Mouse (Mus musculus) cerebellum, adult 2 months (tissue): ENCODE results near the gene Scaf4. TPM values are rescaled to one million over a fixed set of nuclear protein-coding genes. Genes with fewer than 3 reads are reported as not detected.

ENCODE experiments used
- DNase-seq, 2 experiments: peaks; one replicate each; pipeline ENCODE4 v3.0.0; 2021
- H3K27ac ChIP-seq: fragments of 200-500 bp; 2 replicates; pipeline ENCODE4 v1.5.1; 2012; ENCODE audit warnings: low read length, control low read depth, inconsistent platforms; ENCODE audit not compliant: insufficient read depth
- H3K27me3 ChIP-seq: fragments of 200-500 bp; 2 replicates; pipeline ENCODE4 v1.6.1; 2012; ENCODE audit warnings: inconsistent platforms, mild to moderate bottlenecking, low read length, moderate library complexity; ENCODE audit not compliant: control insufficient read depth, insufficient read depth
- H3K4me1 ChIP-seq: fragments of 200-500 bp; 2 replicates; pipeline ENCODE4 v1.6.1; 2011; ENCODE audit warnings: low read length; ENCODE audit not compliant: control insufficient read depth, insufficient read depth
- H3K4me3 ChIP-seq: fragments of 200-500 bp; replicated peaks from 2 replicates; pipeline ENCODE3; 2011; ENCODE audit warnings: mild to moderate bottlenecking, low read depth, low read length, control low read depth; ENCODE audit not compliant: insufficient read depth
- CTCF ChIP-seq: fragments of 200-500 bp; IDR thresholded peaks from 2 replicates; pipeline ENCODE4 v1.5.1; 2011; ENCODE audit warnings: low read depth, mild to moderate bottlenecking, control low read depth, low read length, moderate library complexity, borderline replicate concordance; ENCODE audit not compliant: insufficient read depth
- POLR2A ChIP-seq: fragments of 200-500 bp; IDR thresholded peaks from 2 replicates; pipeline ENCODE4 v1.6.1; 2011; ENCODE audit warnings: low read length, control low read depth, borderline replicate concordance; ENCODE audit not compliant: insufficient read depth
- WGBS: fragments of 180-500 bp; shearing (Covaris S2); methylation state at CpG from one replicate; pipeline ENCODE4 v1.1.7; 2018; 5-methylcytosine and 5-hydroxymethylcytosine counted together
- polyA plus RNA-seq: library from polyadenylated mRNA; depleted of rRNA; stranded (reverse); fragments of >200 nt; gene quantifications from 2 replicates; pipeline ENCODE4 v1.2.3, GENCODE M21; 2012

The Scaf4 gene
- polyA plus RNA-seq, 1 experiment: 48.4 TPM

DNA sequence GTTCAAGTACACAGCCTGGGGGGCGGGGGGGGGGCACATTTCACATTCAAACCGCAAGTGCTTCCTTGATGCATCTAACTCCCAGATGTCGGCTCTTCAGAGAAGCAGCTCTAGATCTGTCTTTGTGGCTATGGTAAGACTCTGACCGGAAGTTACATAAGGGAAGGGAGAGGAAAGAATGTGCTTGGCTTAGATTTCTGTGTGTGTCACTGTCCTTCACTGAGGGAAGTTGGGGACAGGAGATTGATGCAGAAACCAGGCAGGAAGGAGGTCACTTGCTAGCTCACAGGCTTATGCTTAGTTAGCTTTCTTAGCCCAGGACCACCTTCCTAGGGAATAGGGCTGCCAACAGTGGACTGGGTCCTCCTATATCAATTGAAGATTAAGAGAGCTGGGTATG lies 31.6 kb upstream of the Scaf4 start:
- DNase-seq: no peak
- H3K27me3 ChIP-seq: no peaks in the 10 kb centered on the region
- no peak overlapping the region for H3K27ac ChIP-seq
- TF ChIP-seq POLR2A: no peak
- TF ChIP-seq CTCF: no peak
- WGBS: 86% methylated on average over 4 of the region's 4 CpGs
- no peaks in the 10 kb centered on the region for H3K4me1 ChIP-seq
- H3K4me3 ChIP-seq: no peak overlapping the region

DNA sequence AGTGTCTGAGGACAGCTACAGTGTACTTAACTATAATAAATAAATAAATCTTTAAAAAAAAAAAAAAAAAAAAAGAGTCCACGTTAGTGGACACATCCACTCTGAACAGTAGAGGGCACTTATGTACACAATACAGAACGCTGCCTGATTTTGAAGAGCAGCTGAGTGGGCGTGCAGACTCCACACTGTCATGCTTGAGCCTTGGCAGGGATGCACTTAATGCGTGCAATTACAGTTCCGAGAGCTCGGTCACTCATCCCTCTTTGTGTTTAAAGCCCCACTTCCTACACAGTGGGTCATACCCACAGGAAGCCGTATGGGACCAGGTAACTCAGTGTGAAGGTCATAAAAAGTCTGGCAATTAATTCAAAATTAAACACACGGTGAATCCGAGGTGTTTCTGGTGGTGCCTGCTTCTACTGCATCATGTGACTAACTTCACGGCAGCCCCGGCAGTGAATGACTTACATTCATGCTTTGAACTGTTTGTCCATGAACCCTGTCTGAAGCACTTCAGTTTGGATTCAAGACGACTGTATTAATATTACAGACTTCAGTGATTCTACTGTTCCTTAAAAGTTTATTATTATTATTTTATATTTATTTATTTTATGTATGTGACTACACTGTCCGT lies 28.3 kb upstream of the Scaf4 start:
- H3K27ac ChIP-seq: no peak overlapping the region
- no peak overlapping the region for H3K4me3 ChIP-seq
- no peaks in the 10 kb centered on the region for H3K4me1 ChIP-seq
- H3K27me3 ChIP-seq: no peaks in the 10 kb centered on the region
- TF ChIP-seq POLR2A (no peak), CTCF (peak; percentile 29; the same call in 1 of the 2 replicates)
- peak in 1 of 2 experiments; percentile 20 for DNase-seq
- 35% methylated on average over 13 of the region's 13 CpGs for WGBS

DNA sequence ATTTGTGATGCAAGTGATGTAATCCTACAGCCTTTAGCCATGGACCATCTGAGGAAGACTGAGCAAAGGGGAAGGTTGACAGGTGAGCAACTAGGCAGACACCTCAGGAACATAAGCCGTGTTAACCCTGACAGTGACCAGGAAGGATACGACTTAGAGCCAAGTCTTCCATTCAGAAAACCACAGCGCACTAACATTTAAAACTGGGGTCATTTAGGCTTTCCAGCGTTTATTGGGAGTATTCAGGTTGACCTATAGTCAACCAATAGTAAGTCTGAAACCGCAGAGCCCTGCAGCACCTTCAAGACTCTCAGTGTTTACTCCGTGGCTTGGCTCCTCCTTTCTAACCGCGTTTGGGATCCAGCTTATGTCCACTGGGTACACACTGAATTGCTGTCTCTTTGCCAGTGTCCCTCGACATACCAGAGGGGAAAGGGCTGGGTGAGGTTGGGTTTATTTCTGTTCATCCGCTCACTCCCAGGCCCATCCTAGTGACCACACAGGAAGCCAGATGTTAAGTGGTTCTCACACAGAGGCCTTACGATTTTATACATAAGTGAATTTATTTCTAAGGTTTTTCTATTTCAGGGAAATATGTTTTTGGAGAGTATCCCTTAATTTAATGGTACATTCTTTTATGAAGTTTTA lies 26.3 kb upstream of the Scaf4 start:
- Histone ChIP-seq H3K4me1 (no peaks in the 10 kb centered on the region), H3K27ac (no peak overlapping the region), H3K4me3 (no peak overlapping the region), H3K27me3 (no peaks in the 10 kb centered on the region)
- DNase-seq: no peak
- TF ChIP-seq CTCF: no peak
- TF ChIP-seq POLR2A: no peak
- WGBS: 78% methylated on average over 11 of the region's 11 CpGs

DNA sequence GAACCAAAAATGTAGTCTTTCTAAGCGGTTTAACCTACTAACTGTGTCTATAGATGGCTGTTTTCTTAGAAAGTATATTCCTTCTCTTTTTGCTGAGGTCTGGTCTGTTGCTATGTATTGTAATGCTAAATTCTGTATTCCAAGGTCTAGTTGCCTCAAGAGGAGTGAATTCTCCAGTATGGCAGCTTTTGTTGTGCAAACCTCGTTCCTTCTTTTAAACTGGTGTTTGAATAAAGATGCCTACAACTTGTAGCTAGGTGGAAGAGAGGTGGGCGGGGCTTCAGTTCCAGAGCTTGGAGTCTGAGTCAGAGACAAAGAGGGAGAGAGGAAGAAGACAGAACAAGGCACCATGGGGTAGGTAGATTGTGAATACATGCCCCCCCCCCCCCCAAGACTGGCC lies 25.5 kb upstream of the Scaf4 start:
- TF ChIP-seq POLR2A: no peak
- no peak for TF ChIP-seq CTCF
- no peaks in the 10 kb centered on the region for H3K27me3 ChIP-seq
- no peak for DNase-seq
- H3K4me3 ChIP-seq: no peak overlapping the region
- 53% methylated on average over 3 of the region's 3 CpGs for WGBS
- no peaks in the 10 kb centered on the region for H3K4me1 ChIP-seq
- no peak overlapping the region for H3K27ac ChIP-seq

DNA sequence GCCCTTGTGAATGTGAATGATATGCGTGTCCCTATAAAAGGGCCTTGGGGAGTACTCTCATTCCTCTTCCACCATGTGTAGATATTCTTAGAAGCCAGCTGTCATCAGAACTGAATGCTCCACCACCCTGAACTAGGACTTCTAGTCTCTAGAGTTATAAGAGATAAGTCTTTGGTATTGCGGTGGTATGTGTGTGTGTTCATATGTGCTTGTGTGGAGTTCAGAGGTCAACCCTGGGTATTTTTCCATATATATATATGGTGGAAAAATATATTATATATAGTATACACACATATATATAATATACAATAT lies 19.6 kb upstream of the Scaf4 start:
- no peak overlapping the region for H3K4me3 ChIP-seq
- TF ChIP-seq POLR2A (no peak), CTCF (no peak)
- H3K27me3 ChIP-seq: no peaks in the 10 kb centered on the region
- no peaks in the 10 kb centered on the region for H3K4me1 ChIP-seq
- no peak for DNase-seq
- 83% methylated on average over 2 of the region's 2 CpGs for WGBS
- no peak overlapping the region for H3K27ac ChIP-seq

DNA sequence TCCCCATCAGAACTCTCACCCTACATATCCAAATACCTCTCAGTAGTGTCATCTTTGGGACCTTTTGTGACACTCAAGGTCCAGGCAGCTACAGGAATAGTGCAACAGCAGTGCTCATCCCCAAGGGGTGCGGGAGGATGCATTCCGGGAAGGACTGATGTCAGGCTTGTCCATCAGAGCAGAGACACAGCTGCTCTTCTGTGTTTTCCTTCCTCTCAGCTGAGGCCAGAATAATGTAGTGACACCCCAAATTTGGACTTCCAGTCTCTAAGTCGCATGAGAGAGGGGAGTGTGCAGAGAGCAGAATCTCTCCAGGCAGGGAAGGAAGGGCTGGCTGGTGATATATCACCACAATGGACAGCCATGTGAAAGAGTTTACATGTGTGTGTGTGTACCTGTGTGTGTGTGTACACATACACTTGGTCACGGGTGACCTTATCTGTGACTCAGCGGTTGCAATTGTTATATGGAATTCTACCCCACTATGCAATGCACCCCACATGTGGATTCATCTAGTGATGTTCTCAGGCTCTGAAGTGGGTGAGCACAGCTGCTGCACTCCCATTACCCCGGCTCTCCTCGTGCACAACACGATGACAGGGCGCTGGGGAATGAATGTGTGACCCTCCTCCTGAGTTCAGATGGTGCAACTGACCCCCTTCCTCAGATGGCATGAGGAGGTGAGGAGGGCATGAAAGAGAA lies 19.1 kb upstream of the Scaf4 start:
- Histone ChIP-seq H3K27me3 (no peaks in the 10 kb centered on the region), H3K4me1 (no peaks in the 10 kb centered on the region), H3K27ac (no peak overlapping the region), H3K4me3 (no peak overlapping the region)
- TF ChIP-seq POLR2A (no peak), CTCF (no peak)
- 78% methylated on average over 9 of the region's 9 CpGs for WGBS
- DNase-seq: no peak

DNA sequence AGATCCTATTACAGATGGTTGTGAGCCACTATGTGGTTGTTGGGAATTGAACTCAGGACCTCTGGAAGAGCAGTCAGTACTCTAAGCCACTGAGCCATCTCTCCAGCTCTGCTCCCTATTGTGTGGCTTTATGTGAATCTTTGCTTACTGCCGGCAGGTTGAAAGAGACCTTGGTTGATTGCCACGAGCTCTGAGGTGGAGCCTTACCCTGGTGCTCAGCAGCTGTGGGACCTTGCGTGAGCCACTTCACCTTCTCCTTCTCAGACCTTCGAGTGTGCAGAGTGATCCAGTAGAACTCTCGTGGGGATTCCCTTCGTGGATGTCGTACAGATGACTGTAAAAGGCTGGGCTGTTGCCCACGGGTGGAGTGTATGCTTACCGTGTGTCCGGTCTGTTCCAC lies 17.4 kb upstream of the Scaf4 start:
- no peak overlapping the region for H3K27ac ChIP-seq
- WGBS: 75% methylated on average over 10 of the region's 10 CpGs
- H3K27me3 ChIP-seq: peaks cover 2% of the 10 kb centered on the region; the same call in 1 of the 2 replicates
- no peaks in the 10 kb centered on the region; the same call in 1 of the 2 replicates for H3K4me1 ChIP-seq
- TF ChIP-seq CTCF (no peak), POLR2A (no peak)
- no peak for DNase-seq
- no peak overlapping the region for H3K4me3 ChIP-seq

DNA sequence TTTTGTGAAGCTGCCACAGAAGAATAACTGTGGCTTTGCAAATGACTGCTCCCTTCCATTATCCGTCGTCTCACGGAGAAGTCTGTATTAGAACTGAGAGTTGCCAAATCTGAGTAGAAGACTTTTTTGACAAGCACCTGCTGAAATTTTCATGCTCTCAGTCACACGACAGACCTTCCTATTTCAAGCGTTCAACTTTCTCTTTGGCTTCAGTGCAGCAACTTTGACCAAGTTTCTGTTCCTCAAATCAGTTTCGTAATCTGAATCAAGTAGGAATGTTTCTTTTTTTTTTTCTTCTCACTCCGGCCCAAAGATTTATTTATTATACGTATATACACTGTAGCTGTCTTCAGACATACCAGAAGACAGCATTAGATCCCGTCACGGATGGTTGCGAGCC lies 16.6 kb upstream of the Scaf4 start:
- no peak for DNase-seq
- H3K4me3 ChIP-seq: no peak overlapping the region
- WGBS: 91% methylated on average over 11 of the region's 11 CpGs
- H3K27me3 ChIP-seq: peaks cover 2% of the 10 kb centered on the region; the same call in 1 of the 2 replicates
- no peak for TF ChIP-seq POLR2A
- no peak for TF ChIP-seq CTCF
- H3K4me1 ChIP-seq: no peaks in the 10 kb centered on the region; the same call in 1 of the 2 replicates
- no peak overlapping the region for H3K27ac ChIP-seq
